Mouse (Mus musculus) intestine, postnatal 0 days (tissue): ENCODE results near the gene Gm20708. TPM values are rescaled to one million over a fixed set of nuclear protein-coding genes. Genes with fewer than 3 reads are reported as not detected.
A peak's percentile ranks its signal among the peaks of the same experiment; 100 is the strongest.
"Not testable (repeated sequence)": the region's sequence is repeated elsewhere in the genome, so short reads cannot be mapped to it uniquely, and the experiment has no call there.

Experiments
- ATAC-seq: fragments of 200-750 bp; cut with Nextera tagmentation; 2 replicates; pipeline ENCODE4 v1.8.0; 2017; ENCODE audit warnings: mild to moderate bottlenecking, moderate TSS enrichment, moderate library complexity
- H3K27ac ChIP-seq: fragments of 300-500 bp; sonication (generic); 2 replicates; pipeline ENCODE4 v1.5.1; 2014; ENCODE audit warnings: mild to moderate bottlenecking, low read depth, low read length, moderate library complexity
- H3K27me3 ChIP-seq: fragments of 300-500 bp; sonication (generic); replicated peaks from 2 replicates; pipeline ENCODE4 v1.6.1; 2014; ENCODE audit warnings: low read length, mixed read lengths; ENCODE audit not compliant: control insufficient read depth, insufficient read depth
- H3K36me3 ChIP-seq: fragments of 300-500 bp; sonication (generic); 2 replicates; pipeline ENCODE4 v1.6.1; 2014; ENCODE audit warnings: mild to moderate bottlenecking, moderate library complexity; ENCODE audit not compliant: control insufficient read depth, insufficient read depth
- H3K4me1 ChIP-seq: fragments of 300-500 bp; sonication (generic); replicated peaks from 2 replicates; pipeline ENCODE4 v1.6.1; 2014; ENCODE audit warnings: antibody characterized with exemption, low read length, mixed read lengths; ENCODE audit not compliant: control insufficient read depth, insufficient read depth
- H3K4me2 ChIP-seq: fragments of 300-500 bp; sonication (generic); replicated peaks from 2 replicates; pipeline ENCODE4 v1.6.1; 2014; ENCODE audit warnings: low read depth, mild to moderate bottlenecking, moderate library complexity
- H3K4me3 ChIP-seq: fragments of 300-500 bp; sonication (generic); 2 replicates; pipeline ENCODE4 v1.5.1; 2014; ENCODE audit warnings: low read depth, low read length
- H3K9ac ChIP-seq: fragments of 300-500 bp; sonication (generic); 2 replicates; pipeline ENCODE4 v1.6.1; 2014; ENCODE audit warnings: mild to moderate bottlenecking, low read depth, low read length
- H3K9me3 ChIP-seq: fragments of 300-500 bp; sonication (generic); 2 replicates; pipeline ENCODE4 v1.6.1; 2016; ENCODE audit warnings: mixed run types; ENCODE audit not compliant: control insufficient read depth
- CTCF ChIP-seq: sonication (generic); IDR thresholded peaks from 2 replicates; pipeline ENCODE4 v1.5.1; 2016; ENCODE audit warnings: low read depth, mild to moderate bottlenecking, control low read depth, antibody characterized with exemption, moderate library complexity
- WGBS: fragments of 180-500 bp; shearing (Covaris S2); extraction: QIAGEN DNeasy Blood & Tissue Kit; methylation state at CpG from one replicate; pipeline ENCODE4 v1.1.7; 2014; 5-methylcytosine and 5-hydroxymethylcytosine counted together
- polyA plus RNA-seq: library from polyadenylated mRNA; unstranded; fragments of >200 nt; fragmentation: Nextera tagmentation; extraction: Ambion mirVana; gene quantifications from 2 replicates; pipeline ENCODE4 v1.2.1, GENCODE M21; 2015

Gene Gm20708
- polyA plus RNA-seq, 1 experiment from 2014 or later, result 0.29 TPM

- no peak overlapping the region for H3K9ac ChIP-seq
- 48% methylated on average over 10 of the region's 10 CpGs for WGBS
- no peak for TF ChIP-seq CTCF
- H3K36me3 ChIP-seq, result no peaks in the 10 kb centered on the region
- H3K4me3 ChIP-seq, result 0 out of 2 replicates have a peak overlapping the region, but pooled peaks have one; percentile 17
- H3K4me1 ChIP-seq, result peaks cover 14% of the 10 kb centered on the region; the same call in 1 of the 2 replicates
- no peaks in the 10 kb centered on the region for H3K27me3 ChIP-seq
- H3K4me2 ChIP-seq, result peak overlapping the region; percentile 95
- ATAC-seq, result no peak
- no peak overlapping the region for H3K27ac ChIP-seq
- no peaks in the 10 kb centered on the region for H3K9me3 ChIP-seq
These were observed 25.7 kb upstream of the Gm20708 start for GRCm38 (mm10) chr11:117783683-117784309.

- H3K4me1 ChIP-seq, result peaks cover 13% of the 10 kb centered on the region; the same call in 1 of the 2 replicates
- H3K4me3 ChIP-seq, result no peak overlapping the region
- ATAC-seq, result no peak
- no peaks in the 10 kb centered on the region for H3K27me3 ChIP-seq
- H3K9ac ChIP-seq, result no peak overlapping the region
- peak; percentile 87 for TF ChIP-seq CTCF
- H3K27ac ChIP-seq, result no peak overlapping the region
- H3K9me3 ChIP-seq, result no peaks in the 10 kb centered on the region
- H3K4me2 ChIP-seq, result no peak overlapping the region
- H3K36me3 ChIP-seq, result no peaks in the 10 kb centered on the region
- WGBS, result 10% methylated on average over 10 of the region's 10 CpGs
These were observed 23.2 kb upstream of the Gm20708 start for GRCm38 (mm10) chr11:117786294-117786693.

- H3K27ac ChIP-seq, ATAC-seq, H3K4me1 ChIP-seq, H3K4me2 ChIP-seq, H3K27me3 ChIP-seq, H3K9ac ChIP-seq, H3K4me3 ChIP-seq, H3K36me3 ChIP-seq, H3K9me3 ChIP-seq: not testable (repeated sequence)
- WGBS, result 82% methylated on average over 7 of the region's 7 CpGs
These were observed 21.0 kb upstream of the Gm20708 start for GRCm38 (mm10) chr11:117788481-117788880.

GRCm38 (mm10) chr11:117790286-117790685 is 19.2 kb upstream of the Gm20708 start:
- Histone ChIP-seq H3K4me3 (peak overlapping the region; percentile 34), H3K36me3 (no peaks in the 10 kb centered on the region), H3K4me2 (peak overlapping the region; percentile 65), H3K4me1 (0 out of 2 replicates have a peak, but pooled peaks cover 3% of the 10 kb centered on the region), H3K9ac (no peak overlapping the region), H3K27me3 (no peaks in the 10 kb centered on the region), H3K9me3 (no peaks in the 10 kb centered on the region), H3K27ac (peak overlapping the region; percentile 85)
- peak; percentile 69 for ATAC-seq
- peak; percentile 91 for TF ChIP-seq CTCF
- under 1% methylated on average over 14 of the region's 14 CpGs for WGBS

- Histone ChIP-seq H3K27ac (peak overlapping the region; percentile 85), H3K9me3 (no peaks in the 10 kb centered on the region), H3K4me2 (peak overlapping the region; percentile 65), H3K9ac (peak overlapping the region; percentile 50), H3K36me3 (no peaks in the 10 kb centered on the region), H3K27me3 (no peaks in the 10 kb centered on the region), H3K4me1 (0 out of 2 replicates have a peak, but pooled peaks cover 3% of the 10 kb centered on the region), H3K4me3 (peak overlapping the region; percentile 34)
- WGBS, result 30% methylated on average over 23 of the region's 23 CpGs
- peak; percentile 95 for ATAC-seq
- TF ChIP-seq CTCF, result peak; percentile 64
These were observed 18.6 kb upstream of the Gm20708 start for GRCm38 (mm10) chr11:117790703-117791440.

GRCm38 (mm10) chr11:117791441-117791761 is 18.1 kb upstream of the Gm20708 start:
- 0 out of 2 replicates have a peak, but pooled peaks cover 3% of the 10 kb centered on the region for H3K4me1 ChIP-seq
- H3K27me3 ChIP-seq, result no peaks in the 10 kb centered on the region
- TF ChIP-seq CTCF, result no peak
- 83% methylated on average over 9 of the region's 9 CpGs for WGBS
- H3K9ac ChIP-seq, result peak overlapping the region; percentile 50; the same call in 1 of the 2 replicates
- peak overlapping the region; percentile 65 for H3K4me2 ChIP-seq
- H3K27ac ChIP-seq, result peak overlapping the region; percentile 85
- no peak for ATAC-seq
- no peaks in the 10 kb centered on the region for H3K36me3 ChIP-seq
- no peaks in the 10 kb centered on the region for H3K9me3 ChIP-seq
- peak overlapping the region; percentile 34 for H3K4me3 ChIP-seq
